Mouse (Mus musculus) olfactory bulb, adult 2 months (tissue): ENCODE data around the gene Agpat1.

Experiments used
- CTCF ChIP-seq: fragments of 200-500 bp; IDR thresholded peaks from 2 replicates; pipeline ENCODE4 v1.5.1; 2012; ENCODE audit warnings: low read depth, mild to moderate bottlenecking, low read length, moderate library complexity; ENCODE audit not compliant: insufficient read depth
- POLR2A ChIP-seq: fragments of 200-500 bp; IDR thresholded peaks from 2 replicates; pipeline ENCODE4 v1.6.1; 2012; ENCODE audit warnings: mild to moderate bottlenecking, low read depth, low read length, moderate library complexity; ENCODE audit not compliant: insufficient read depth

GRCm38 (mm10) chr17:34583819-34584218, 20.2 kb upstream of the Agpat1 start:
- TF ChIP-seq CTCF, result no peak
- TF ChIP-seq POLR2A, result no peak
